ENCODE assay signal across 11 mouse cellular contexts in genomic region chr7:116184358-116185057, GRCm38 (mm10).
DNase-seq lines count a peak whose midpoint lies in the region; ATAC-seq and TF ChIP-seq lines count a peak whose summit lies in the region.
"Had no signal": no experiment of that assay in that cellular context is flagged by ENCODE, and none has a peak within 500 bp of the region (broad histone marks: within the 10 kb centered on the region; RNA-seq: fewer than 3 reads in every experiment).

No protein-coding gene starts in this region.

- TF ChIP-seq CTCF in lung, embryonic 14.5 days (IDR thresholded peaks at IDR 0.05; ENCODE audit: low read depth), result no peak

- no peak for DNase-seq in lung, embryonic 14.5 days
- no peak for DNase-seq in lung, postnatal 25 days (ENCODE audit: low spot score)
- peak; percentile 57 for DNase-seq in forebrain, embryonic 14.5 days (ENCODE audit: low spot score)
- peak; percentile 49 for DNase-seq in kidney, postnatal 14 days
- DNase-seq in gastrocnemius, adult 8-10 months (ENCODE audit: low spot score in 2 of 2), result no peak
- DNase-seq in ovary, postnatal 10 days (ENCODE audit: low spot score), result no peak
- no peak for DNase-seq in layer of hippocampus, adult 8-10 months (ENCODE audit: low spot score in 2 of 2)
- DNase-seq: lung, adult 2 months had no signal

- H3K27me3 ChIP-seq in lung, embryonic 14.5 days (ENCODE audit: insufficient read depth, low read length), result no peaks in the 10 kb centered on the region
- H3K27me3 ChIP-seq in forebrain, embryonic 14.5 days (replicated peaks; ENCODE audit: control insufficient read depth, insufficient read depth, low read length), result no peaks in the 10 kb centered on the region
- H3K27me3 ChIP-seq in neural tube, embryonic 15.5 days (replicated peaks), result no peaks in the 10 kb centered on the region
- H3K27me3 ChIP-seq: embryonic facial prominence, embryonic 13.5 days had no signal

- H3K36me3 ChIP-seq in lung, embryonic 14.5 days (ENCODE audit: insufficient read depth), result no peaks in the 10 kb centered on the region; the same call in 1 of the 2 replicates
- no peaks in the 10 kb centered on the region for H3K36me3 ChIP-seq in forebrain, embryonic 14.5 days (ENCODE audit: control insufficient read depth, insufficient read depth, low read length)
- no peaks in the 10 kb centered on the region for H3K36me3 ChIP-seq in neural tube, embryonic 15.5 days
- H3K36me3 ChIP-seq: embryonic facial prominence, embryonic 13.5 days had no signal

- H3K4me2 ChIP-seq in lung, embryonic 14.5 days, result no peak overlapping the region
- H3K4me2 ChIP-seq in forebrain, embryonic 14.5 days (ENCODE audit: low read length), result peak overlapping the region; percentile 4; the same call in 1 of the 2 replicates
- H3K4me2 ChIP-seq in neural tube, embryonic 15.5 days, result no peak overlapping the region
- H3K4me2 ChIP-seq: embryonic facial prominence, embryonic 13.5 days had no signal

- no peaks in the 10 kb centered on the region for H3K9me3 ChIP-seq in lung, embryonic 14.5 days (ENCODE audit: low read depth, low read length)
- H3K9me3 ChIP-seq in forebrain, embryonic 14.5 days (replicated peaks; ENCODE audit: control insufficient read depth, low read length), result no peaks in the 10 kb centered on the region
- no peaks in the 10 kb centered on the region for H3K9me3 ChIP-seq in neural tube, embryonic 15.5 days (replicated peaks)
- H3K9me3 ChIP-seq: embryonic facial prominence, embryonic 13.5 days; G1E had no signal

- no peak for ATAC-seq in lung, embryonic 14.5 days (ENCODE audit: insufficient read depth)
- ATAC-seq in forebrain, embryonic 14.5 days, result peak; percentile 53
- no peak for ATAC-seq in neural tube, embryonic 15.5 days (ENCODE audit: low FRiP score)

- peak overlapping the region; percentile 3; the same call in 1 of the 2 replicates for H3K27ac ChIP-seq in lung, embryonic 14.5 days (ENCODE audit: low read depth)
- H3K27ac ChIP-seq in forebrain, embryonic 14.5 days (ENCODE audit: low read depth, low read length), result peak overlapping the region; percentile 52
- peak overlapping the region; percentile 33; the same call in 1 of the 2 replicates for H3K27ac ChIP-seq in neural tube, embryonic 15.5 days (replicated peaks)
- H3K27ac ChIP-seq: embryonic facial prominence, embryonic 13.5 days had no signal

- no peak overlapping the region for H3K4me3 ChIP-seq in lung, embryonic 14.5 days (ENCODE audit: low read depth, low read length)
- H3K4me3 ChIP-seq in forebrain, embryonic 14.5 days (ENCODE audit: low read depth, low read length), result no peak overlapping the region
- H3K4me3 ChIP-seq in neural tube, embryonic 15.5 days (replicated peaks), result no peak overlapping the region
- H3K4me3 ChIP-seq: embryonic facial prominence, embryonic 13.5 days had no signal

- no peak overlapping the region for H3K9ac ChIP-seq in lung, embryonic 14.5 days
- peak overlapping the region; percentile 29; the same call in 1 of the 2 replicates for H3K9ac ChIP-seq in forebrain, embryonic 14.5 days (ENCODE audit: low read length)
- H3K9ac ChIP-seq in neural tube, embryonic 15.5 days (replicated peaks), result no peak overlapping the region
- H3K9ac ChIP-seq: embryonic facial prominence, embryonic 13.5 days had no signal

- 36% methylated on average over 11 of the region's 11 CpGs for WGBS in lung, embryonic 14.5 days
- WGBS in forebrain, embryonic 14.5 days, result 10% methylated on average over 11 of the region's 11 CpGs
- WGBS in neural tube, embryonic 15.5 days, result 15% methylated on average over 11 of the region's 11 CpGs

- peaks cover 33% of the 10 kb centered on the region for H3K4me1 ChIP-seq in lung, embryonic 14.5 days (ENCODE audit: insufficient read depth)
- peaks cover 25% of the 10 kb centered on the region for H3K4me1 ChIP-seq in forebrain, embryonic 14.5 days (ENCODE audit: control insufficient read depth, insufficient read depth, low read length)
- peaks cover 31% of the 10 kb centered on the region for H3K4me1 ChIP-seq in neural tube, embryonic 15.5 days

Comparison
In these comparisons a context has a peak if more than half of its experiments do, and no peak if none do; other contexts are left out.
1. DNase-seq: peak in forebrain, embryonic 14.5 days (single experiment) and kidney, postnatal 14 days (single experiment); none in lung, embryonic 14.5 days (single experiment), lung, postnatal 25 days (single experiment), gastrocnemius, adult 8-10 months (0 of 2), ovary, postnatal 10 days (single experiment) and layer of hippocampus, adult 8-10 months (0 of 2).
2. Peak in every context shown above with its lines, with median percentiles within 50 percentile points of each other: H3K27ac ChIP-seq.